Mouse (Mus musculus) CH12.LX (cell line): ENCODE measurements around the gene BC030867.
A peak's percentile ranks its signal among the peaks of the same experiment; 100 is the strongest.

ENCODE experiments used
- CTCF ChIP-seq, 2 experiments: IDR thresholded peaks in 1 of 2; conservative IDR thresholded peaks in 1 of 2; 2 replicates each; pipeline ENCODE4 v1.5.1; 2011 to 2012; ENCODE audit warnings: low read depth in 2 of 2, low read length in 2 of 2, improper control_type of control experiment in 1 of 2, inconsistent platforms in 1 of 2, mild to moderate bottlenecking in 1 of 2, moderate library complexity in 1 of 2
- EP300 ChIP-seq: IDR thresholded peaks from 2 replicates; pipeline ENCODE4 v1.6.1; 2011; ENCODE audit warnings: low read length, improper control_type of control experiment
- ETS1 ChIP-seq: conservative IDR thresholded peaks from 2 replicates; pipeline ENCODE4 v1.6.1; 2012; ENCODE audit warnings: low read depth, mild to moderate bottlenecking, inconsistent platforms, low read length, improper control_type of control experiment, moderate library complexity
- KAT2A ChIP-seq: IDR thresholded peaks from 2 replicates; pipeline ENCODE4 v1.6.1; 2012; ENCODE audit warnings: low read length, improper control_type of control experiment, inconsistent platforms; ENCODE audit not compliant: insufficient replicate concordance
- MEF2A ChIP-seq: IDR thresholded peaks from 2 replicates; pipeline ENCODE4 v1.6.1; 2014; ENCODE audit warnings: low read depth, mild to moderate bottlenecking, inconsistent platforms, low read length, improper control_type of control experiment, borderline replicate concordance
- POLR2A ChIP-seq: IDR thresholded peaks from 2 replicates; pipeline ENCODE4 v1.6.1; 2011; ENCODE audit warnings: low read depth, mild to moderate bottlenecking, improper control_type of control experiment, low read length
- SIN3A ChIP-seq: IDR thresholded peaks from 2 replicates; pipeline ENCODE4 v1.6.1; 2012; ENCODE audit warnings: low read length, improper control_type of control experiment, inconsistent platforms
- TCF12 ChIP-seq: IDR thresholded peaks from 2 replicates; pipeline ENCODE4 v1.6.1; 2014; ENCODE audit warnings: low read depth, mild to moderate bottlenecking, inconsistent platforms, low read length, improper control_type of control experiment
- USF1 ChIP-seq: IDR thresholded peaks from 2 replicates; pipeline ENCODE4 v1.6.1; 2014; ENCODE audit warnings: low read depth, mild to moderate bottlenecking, inconsistent platforms, low read length, improper control_type of control experiment
- USF2 ChIP-seq: conservative IDR thresholded peaks from 2 replicates; pipeline ENCODE4 v1.6.1; 2011; ENCODE audit warnings: low read depth, low read length, improper control_type of control experiment
- ZNF384 ChIP-seq: IDR thresholded peaks from 2 replicates; pipeline ENCODE4 v1.6.1; 2012; ENCODE audit warnings: low read depth, low read length, improper control_type of control experiment, inconsistent platforms

- peak; percentile 35; the same call in 1 of the 2 replicates for TF ChIP-seq TCF12
- TF ChIP-seq EP300 = peak; percentile 58; the same call in 1 of the 2 replicates
- 0 out of 2 replicates have a peak, but pooled peaks have one; percentile 14 for TF ChIP-seq POLR2A
- TF ChIP-seq CTCF (conservative IDR thresholded peaks at IDR 0.05 in 1 of 2, IDR thresholded peaks at IDR 0.05 in 1 of 2; ENCODE audit: low read depth in 2 of 2, low read length in 2 of 2) = no peak
- TF ChIP-seq USF1 = no peak
- TF ChIP-seq ZNF384 = peak; percentile 82
- no peak for TF ChIP-seq KAT2A
- TF ChIP-seq ETS1 = peak; percentile 79
- no peak for TF ChIP-seq USF2
- peak; percentile 56; the same call in 1 of the 2 replicates for TF ChIP-seq SIN3A
- TF ChIP-seq MEF2A = no peak
Observed at GRCm38 (mm10) chr11:102244926-102245449, 3.7 kb upstream of the BC030867 start.
